Mouse (Mus musculus): ENCODE measurements around the gene Lrrc42. TPM values are rescaled to one million over a fixed set of nuclear protein-coding genes. Genes with fewer than 3 reads are reported as not detected.

Gene Lrrc42
- total and polyA plus RNA-seq, 3 experiments, result 8.6 to 48.9 TPM; not detected in 1

DNA sequence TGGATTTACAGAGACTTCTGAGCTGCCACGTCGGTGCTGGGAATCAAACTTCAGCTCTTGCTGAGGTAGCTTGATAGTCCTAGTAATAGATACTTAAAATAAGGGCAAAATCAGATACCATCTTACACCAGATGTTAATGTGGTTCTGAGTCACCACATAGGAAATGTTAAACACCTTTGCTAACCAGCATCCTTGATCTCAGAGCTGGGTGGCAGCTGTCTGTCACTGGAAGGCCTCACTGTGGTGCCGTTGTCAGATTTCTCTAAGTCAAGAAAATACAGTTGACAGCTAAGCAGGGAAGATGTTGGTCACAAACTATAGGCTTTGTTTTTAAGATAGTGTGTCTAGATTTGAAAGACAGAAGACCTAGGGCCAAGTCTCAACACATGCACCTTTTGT, 51.6 kb downstream of the Lrrc42 start:
- Histone ChIP-seq H3K27me3 (ENCODE audit: control insufficient read depth in 1 of 2, insufficient read depth in 2 of 2, low read length in 2 of 2) (no peaks in the 10 kb centered on the region), H3K9ac (ENCODE audit: control insufficient read depth, low read depth, low read length, poor library complexity, severe bottlenecking) (no peak overlapping the region), H3K4me1 (ENCODE audit: control insufficient read depth in 1 of 2, insufficient read depth in 2 of 2, low read length in 2 of 2) (no peaks in the 10 kb centered on the region), H3K9me3 (replicated peaks; ENCODE audit: insufficient read depth, low read length) (no peaks in the 10 kb centered on the region), H3K79me2 (ENCODE audit: control insufficient read depth, insufficient read depth, low read length, poor library complexity) (no peaks in the 10 kb centered on the region), H3K27ac (ENCODE audit: control insufficient read depth, low read depth, low read length) (no peak overlapping the region), H3K4me3 (ENCODE audit: control insufficient read depth in 1 of 2, insufficient read depth in 1 of 2, low read depth in 2 of 2, low read length in 2 of 2) (no peak overlapping the region), H3K36me3 (ENCODE audit: control insufficient read depth in 1 of 2, insufficient read depth in 2 of 2, low read length in 2 of 2) (peaks cover 0 to 32% of the 10 kb centered on the region in 2 experiments; a peak in 2 of 4 replicates)
- no peak for TF ChIP-seq UBTF (IDR thresholded peaks at IDR 0.05; ENCODE audit: borderline replicate concordance, insufficient read depth, low read depth, low read length)
- no peak for TF ChIP-seq MAZ (IDR thresholded peaks at IDR 0.05; ENCODE audit: low read depth, low read length)
- no peak for TF ChIP-seq KAT2A (conservative IDR thresholded peaks at IDR 0.05; ENCODE audit: low read depth, low read length)
- TF ChIP-seq MAFK (IDR thresholded peaks at IDR 0.05; ENCODE audit: borderline replicate concordance, low read depth, low read length), result no peak
- no peak for TF ChIP-seq TAL1 (IDR thresholded peaks at IDR 0.05; ENCODE audit: low read length)
- TF ChIP-seq TBP (IDR thresholded peaks at IDR 0.05; ENCODE audit: low read depth, low read length), result no peak
- TF ChIP-seq TCF12 (IDR thresholded peaks at IDR 0.05; ENCODE audit: low read depth, low read length), result no peak
- no peak for TF ChIP-seq SIN3A (IDR thresholded peaks at IDR 0.05; ENCODE audit: low read length)
- TF ChIP-seq BHLHE40 (IDR thresholded peaks at IDR 0.05; ENCODE audit: borderline replicate concordance, low read depth, low read length), result no peak
- no peak for TF ChIP-seq GATA1 (IDR thresholded peaks at IDR 0.05; ENCODE audit: low read depth, low read length)
- TF ChIP-seq GABPA (IDR thresholded peaks at IDR 0.05; ENCODE audit: low read depth, low read length), result no peak
- no peak for TF ChIP-seq ZC3H11A (IDR thresholded peaks at IDR 0.05; ENCODE audit: low read depth, low read length)
- TF ChIP-seq MXI1 (IDR thresholded peaks at IDR 0.05; ENCODE audit: low read depth, low read length), result no peak
- no peak for DNase-seq (ENCODE audit: low read depth, low spot score)

DNA sequence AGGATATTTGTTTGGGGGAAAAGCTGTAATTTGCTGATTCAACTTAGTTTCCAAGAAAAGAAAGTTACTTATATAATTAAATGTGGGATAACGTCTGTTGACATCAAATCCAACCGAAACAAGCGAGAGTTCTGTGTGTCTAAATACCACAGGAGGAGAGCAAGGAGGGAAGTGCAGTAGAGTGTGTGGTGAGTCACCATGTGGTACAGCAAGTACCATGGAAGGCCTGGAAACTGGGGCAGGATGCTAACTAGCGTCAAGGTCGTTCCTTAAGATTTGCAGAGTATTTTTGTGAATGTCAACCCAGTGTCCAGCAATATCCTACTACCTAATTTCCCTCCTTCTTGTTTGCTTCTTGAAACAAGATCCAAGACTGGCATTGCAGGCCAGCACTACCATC, 55.3 kb downstream of the Lrrc42 start:
- Histone ChIP-seq H3K9ac (ENCODE audit: control insufficient read depth, low read depth, low read length, poor library complexity, severe bottlenecking) (no peak overlapping the region), H3K9me3 (replicated peaks; ENCODE audit: insufficient read depth, low read length) (no peaks in the 10 kb centered on the region), H3K4me1 (ENCODE audit: control insufficient read depth in 1 of 2, insufficient read depth in 2 of 2, low read length in 2 of 2) (no peaks in the 10 kb centered on the region), H3K36me3 (ENCODE audit: control insufficient read depth in 1 of 2, insufficient read depth in 2 of 2, low read length in 2 of 2) (peaks cover 0 to 38% of the 10 kb centered on the region in 2 experiments; a peak in 3 of 4 replicates), H3K27me3 (ENCODE audit: control insufficient read depth in 1 of 2, insufficient read depth in 2 of 2, low read length in 2 of 2) (no peaks in the 10 kb centered on the region), H3K79me2 (ENCODE audit: control insufficient read depth, insufficient read depth, low read length, poor library complexity) (no peaks in the 10 kb centered on the region), H3K27ac (ENCODE audit: control insufficient read depth, low read depth, low read length) (no peak overlapping the region), H3K4me3 (ENCODE audit: control insufficient read depth in 1 of 2, insufficient read depth in 1 of 2, low read depth in 2 of 2, low read length in 2 of 2) (no peak overlapping the region)
- no peak for DNase-seq (ENCODE audit: low read depth, low spot score)
- no peak for TF ChIP-seq USF1 (IDR thresholded peaks at IDR 0.05; ENCODE audit: low read depth, low read length)

DNA sequence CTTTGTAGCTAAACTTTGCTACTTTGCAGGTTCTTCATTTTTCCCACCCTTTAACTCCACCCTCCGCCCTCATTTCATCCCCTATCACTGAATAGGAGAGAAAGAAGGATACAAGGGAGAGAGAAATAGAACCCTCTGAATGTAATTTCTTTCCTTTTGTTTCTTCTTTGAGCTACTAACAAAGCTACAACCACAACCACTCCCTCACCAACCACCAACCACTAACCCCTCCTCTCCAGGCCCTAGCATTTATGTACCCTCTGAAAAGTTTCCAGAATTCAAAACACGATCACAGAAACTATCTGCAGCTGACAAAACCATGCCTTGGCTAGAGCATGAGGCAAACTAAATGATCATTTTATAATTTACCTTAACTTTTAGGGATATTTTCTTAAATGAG, 56.9 kb downstream of the Lrrc42 start:
- H3K9me3 ChIP-seq (replicated peaks; ENCODE audit: insufficient read depth, low read length), result no peaks in the 10 kb centered on the region
- H3K27me3 ChIP-seq (ENCODE audit: control insufficient read depth in 1 of 2, insufficient read depth in 2 of 2, low read length in 2 of 2), result no peaks in the 10 kb centered on the region
- H3K9ac ChIP-seq (ENCODE audit: control insufficient read depth, low read depth, low read length, poor library complexity, severe bottlenecking), result no peak overlapping the region
- H3K4me1 ChIP-seq (ENCODE audit: control insufficient read depth in 1 of 2, insufficient read depth in 2 of 2, low read length in 2 of 2), result no peaks in the 10 kb centered on the region
- no peak overlapping the region for H3K4me3 ChIP-seq (ENCODE audit: control insufficient read depth in 1 of 2, insufficient read depth in 1 of 2, low read depth in 2 of 2, low read length in 2 of 2)
- TF ChIP-seq NRF1 (IDR thresholded peaks at IDR 0.05; ENCODE audit: insufficient read depth, low read depth, low read length, poor library complexity, severe bottlenecking), result no peak
- TF ChIP-seq MYB (IDR thresholded peaks at IDR 0.05; ENCODE audit: low read depth, low read length), result no peak
- no peak for TF ChIP-seq MAX (IDR thresholded peaks at IDR 0.05; ENCODE audit: low read length)
- TF ChIP-seq NELFE (IDR thresholded peaks at IDR 0.05; ENCODE audit: low read depth, low read length), result no peak
- TF ChIP-seq ZNF384 (IDR thresholded peaks at IDR 0.05; ENCODE audit: low read depth, low read length), result no peak
- TF ChIP-seq USF2 (IDR thresholded peaks at IDR 0.05; ENCODE audit: borderline replicate concordance in 1 of 2, insufficient read depth in 1 of 2, low read depth in 1 of 2, low read length in 2 of 2), result no peak
- TF ChIP-seq CHD1 (IDR thresholded peaks at IDR 0.05; ENCODE audit: low read depth, low read length), result no peak
- DNase-seq (ENCODE audit: low read depth, low spot score), result no peak
- H3K27ac ChIP-seq (ENCODE audit: control insufficient read depth, low read depth, low read length), result no peak overlapping the region
- H3K36me3 ChIP-seq (ENCODE audit: control insufficient read depth in 1 of 2, insufficient read depth in 2 of 2, low read length in 2 of 2), result peaks cover 0 to 48% of the 10 kb centered on the region in 2 experiments; a peak in 3 of 4 replicates
- H3K79me2 ChIP-seq (ENCODE audit: control insufficient read depth, insufficient read depth, low read length, poor library complexity), result no peaks in the 10 kb centered on the region

Data from MEL (cell line).